Mouse (Mus musculus) ovary, adult 18-20 months (tissue): ENCODE measurements at regions not wholly inside any gene's neighbourhood (a gene's known extent, or its start where the extent isn't known, plus 50 kb on each side); places are given as distances from the start of the nearest gene placed in this dataset.

ENCODE experiments used
- DNase-seq: peaks from one replicate; pipeline ENCODE4 v3.0.0; 2022; ENCODE audit warnings: low spot score, mixed read lengths

GRCm38 (mm10) chr16:87783561-87784304 is 85.0 kb downstream of the Bach1 start:
- no peak for DNase-seq

- no peak for DNase-seq
Observed at GRCm38 (mm10) chr16:87784405-87784994, 85.8 kb downstream of the Bach1 start.

- no peak for DNase-seq
Observed at GRCm38 (mm10) chr16:87789539-87789938, 90.8 kb downstream of the Bach1 start.

- DNase-seq = no peak
Observed at GRCm38 (mm10) chr16:87789957-87790356, 91.2 kb downstream of the Bach1 start.

- DNase-seq = peak; percentile 17
Observed at GRCm38 (mm10) chr16:87796514-87797248, 97.9 kb downstream of the Bach1 start.

GRCm38 (mm10) chr16:87802317-87802716 is 103.6 kb downstream of the Bach1 start:
- DNase-seq = no peak

GRCm38 (mm10) chr16:87817590-87817989 is 118.8 kb downstream of the Bach1 start:
- DNase-seq = no peak

- no peak for DNase-seq
Observed at GRCm38 (mm10) chr16:87834296-87834695, 135.6 kb downstream of the Bach1 start.

GRCm38 (mm10) chr16:87840949-87841546 is 142.3 kb downstream of the Bach1 start:
- peak; percentile 16 for DNase-seq
